Mouse (Mus musculus): ENCODE results near the gene Pim3.

Pim3 gene

GRCm38 (mm10) chr15:88858141-88858541 is 3.8 kb upstream of the Pim3 start:
- DNase-seq (ENCODE audit: low read depth, low spot score) = no peak

GRCm38 (mm10) chr15:88858707-88859106 is 3.3 kb upstream of the Pim3 start:
- DNase-seq (ENCODE audit: low read depth, low spot score) = no peak

GRCm38 (mm10) chr15:88859206-88859970 is 2.6 kb upstream of the Pim3 start:
- DNase-seq (ENCODE audit: low read depth, low spot score) = no peak

GRCm38 (mm10) chr15:88860781-88861180 is 1.2 kb upstream of the Pim3 start:
- DNase-seq (ENCODE audit: low read depth, low spot score) = peak; percentile 16

GRCm38 (mm10) chr15:88862881-88863694 is 1.1 kb downstream of the Pim3 start:
- peak; percentile 68 for DNase-seq (ENCODE audit: low read depth, low spot score)

- peak; percentile 89 for DNase-seq (ENCODE audit: low read depth, low spot score)
These were observed 1.8 kb downstream of the Pim3 start for GRCm38 (mm10) chr15:88863695-88864231.

GRCm38 (mm10) chr15:88864270-88865030 is 2.5 kb downstream of the Pim3 start:
- no peak for DNase-seq (ENCODE audit: low read depth, low spot score)

GRCm38 (mm10) chr15:88865061-88865460 is 3.1 kb downstream of the Pim3 start:
- no peak for DNase-seq (ENCODE audit: low read depth, low spot score)

GRCm38 (mm10) chr15:88865888-88866695 is 4.1 kb downstream of the Pim3 start:
- no peak for DNase-seq (ENCODE audit: low read depth, low spot score)

GRCm38 (mm10) chr15:88866934-88867356 is 5.0 kb downstream of the Pim3 start:
- DNase-seq (ENCODE audit: low read depth, low spot score) = no peak

GRCm38 (mm10) chr15:88867368-88868023 is 5.5 kb downstream of the Pim3 start:
- DNase-seq (ENCODE audit: low read depth, low spot score) = no peak

- DNase-seq (ENCODE audit: low read depth, low spot score) = no peak
These were observed 6.2 kb downstream of the Pim3 start for GRCm38 (mm10) chr15:88868024-88868742.

- DNase-seq (ENCODE audit: low read depth, low spot score) = no peak
These were observed 8.6 kb downstream of the Pim3 start for GRCm38 (mm10) chr15:88870418-88871185.

- no peak for DNase-seq (ENCODE audit: low read depth, low spot score)
These were observed 12.1 kb downstream of the Pim3 start for GRCm38 (mm10) chr15:88874061-88874460.

GRCm38 (mm10) chr15:88874477-88874876 is 12.5 kb downstream of the Pim3 start:
- no peak for DNase-seq (ENCODE audit: low read depth, low spot score)

- DNase-seq (ENCODE audit: low read depth, low spot score) = no peak
These were observed 13.7 kb downstream of the Pim3 start for GRCm38 (mm10) chr15:88875625-88876081.

GRCm38 (mm10) chr15:88876155-88877020 is 14.4 kb downstream of the Pim3 start:
- DNase-seq (ENCODE audit: low read depth, low spot score) = peak; percentile 90

GRCm38 (mm10) chr15:88877021-88877400 is 15.0 kb downstream of the Pim3 start:
- no peak for DNase-seq (ENCODE audit: low read depth, low spot score)

All from CD4-positive, CD25-positive, alpha-beta regulatory T cell, adult 2 months (primary cell).